Mouse (Mus musculus) kidney, adult 2 months (tissue): ENCODE measurements around the gene Sla2. TPM values are rescaled to one million over a fixed set of nuclear protein-coding genes. Genes with fewer than 3 reads are reported as not detected.
A peak's percentile ranks its signal among the peaks of the same experiment; 100 is the strongest.
"Not testable (repeated sequence)": the region's sequence is repeated elsewhere in the genome, so short reads cannot be mapped to it uniquely, and the experiment has no call there.

Experiments used
- DNase-seq: peaks from one replicate; pipeline ENCODE4 v3.0.0; 2021
- H3K27ac ChIP-seq: fragments of 200-500 bp; 2 replicates; pipeline ENCODE4 v1.5.1; 2012; ENCODE audit warnings: low read depth, low read length, control low read depth, inconsistent platforms; ENCODE audit not compliant: insufficient read depth
- H3K27me3 ChIP-seq: fragments of 200-500 bp; replicated peaks from 2 replicates; pipeline ENCODE4 v1.6.1; 2012; ENCODE audit warnings: mild to moderate bottlenecking, moderate library complexity, low read length, inconsistent platforms; ENCODE audit not compliant: control insufficient read depth, insufficient read depth
- H3K36me3 ChIP-seq: fragments of 200-500 bp; 2 replicates; pipeline ENCODE4 v1.6.1; 2012; ENCODE audit warnings: mild to moderate bottlenecking, moderate library complexity, low read length, inconsistent platforms; ENCODE audit not compliant: control insufficient read depth, insufficient read depth
- H3K4me1 ChIP-seq: fragments of 200-500 bp; 2 replicates; pipeline ENCODE4 v1.6.1; 2011; ENCODE audit warnings: low read length; ENCODE audit not compliant: control insufficient read depth, insufficient read depth
- H3K4me3 ChIP-seq: fragments of 200-500 bp; 2 replicates; pipeline ENCODE4 v1.5.1; 2011; ENCODE audit warnings: mild to moderate bottlenecking, low read depth, low read length, control low read depth; ENCODE audit not compliant: insufficient read depth
- CTCF ChIP-seq: fragments of 200-500 bp; conservative IDR thresholded peaks from 2 replicates; pipeline ENCODE4 v1.5.1; 2011; ENCODE audit warnings: low read depth, mild to moderate bottlenecking, control low read depth, low read length, moderate library complexity, mixed read lengths; ENCODE audit not compliant: insufficient read depth, insufficient read length
- POLR2A ChIP-seq: fragments of 200-500 bp; IDR thresholded peaks from one replicate; pipeline ENCODE4 v1.6.1; 2011; ENCODE audit warnings: low read depth, low read length, control low read depth
- WGBS: fragments of 180-500 bp; shearing (Covaris S2); methylation state at CpG from one replicate; pipeline ENCODE4 v1.1.7; 2018; 5-methylcytosine and 5-hydroxymethylcytosine counted together
- polyA plus RNA-seq: library from polyadenylated mRNA; depleted of rRNA; stranded (reverse); fragments of >200 nt; gene quantifications from 2 replicates; pipeline ENCODE4 v1.2.3, GENCODE M21; 2012; rRNA removed

Gene Sla2
- polyA plus RNA-seq, 1 experiment: 0.67 TPM

- Histone ChIP-seq H3K4me1 (0 out of 2 replicates have a peak, but pooled peaks cover 6% of the 10 kb centered on the region), H3K4me3 (peak overlapping the region; percentile 61), H3K36me3 (no peaks in the 10 kb centered on the region), H3K27ac (no peak overlapping the region), H3K27me3 (no peaks in the 10 kb centered on the region)
- DNase-seq: peak; percentile 9
- under 1% methylated on average over 74 of the region's 79 CpGs for WGBS
- no peak for TF ChIP-seq CTCF
- no peak for TF ChIP-seq POLR2A
Measured at GRCm38 (mm10) chr2:156840301-156841027, 46.5 kb downstream of the Sla2 start.

- 0 out of 2 replicates have a peak, but pooled peaks cover 6% of the 10 kb centered on the region for H3K4me1 ChIP-seq
- no peaks in the 10 kb centered on the region for H3K27me3 ChIP-seq
- no peak within 1 kb of the TSS for H3K27ac ChIP-seq
- H3K4me3 ChIP-seq: peak within 1 kb of the TSS; percentile 61
- no peak for TF ChIP-seq POLR2A
- TF ChIP-seq CTCF: no peak
- no peaks in the 10 kb centered on the region for H3K36me3 ChIP-seq
- peak; percentile 66 for DNase-seq
- 13% methylated on average over 61 of the region's 61 CpGs for WGBS
Measured at GRCm38 (mm10) chr2:156839319-156840191, 47.4 kb downstream of the Sla2 start, which contains the start of gene Tgif2. Gene Tgif2 (plus strand): TSS chr2:156840007.

DNA sequence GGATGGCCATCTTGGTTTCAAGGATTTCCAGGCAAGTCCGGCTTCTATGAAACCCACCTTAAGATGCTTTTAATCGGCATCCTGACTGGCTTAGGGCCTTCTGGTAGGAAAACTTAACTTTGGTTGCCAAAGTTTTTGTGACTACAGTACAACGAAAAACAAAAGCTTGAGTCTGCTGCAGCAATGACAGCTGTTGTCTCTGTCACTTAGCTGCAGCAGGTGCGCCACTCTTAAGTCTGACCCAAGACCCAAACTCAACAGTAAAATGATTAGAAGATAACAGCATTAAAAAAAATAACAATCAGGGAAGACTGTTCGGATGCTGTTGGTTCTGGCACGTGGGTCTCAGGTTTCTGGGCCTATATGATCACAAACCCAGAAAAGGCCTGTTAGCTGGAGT is 48.2 kb downstream of the Sla2 start:
- TF ChIP-seq POLR2A (no peak), CTCF (no peak)
- Histone ChIP-seq H3K4me3 (no peak overlapping the region), H3K4me1 (0 out of 2 replicates have a peak, but pooled peaks cover 6% of the 10 kb centered on the region), H3K27me3 (no peaks in the 10 kb centered on the region), H3K27ac (no peak overlapping the region), H3K36me3 (no peaks in the 10 kb centered on the region)
- 79% methylated on average over 6 of the region's 6 CpGs for WGBS
- no peak for DNase-seq

GRCm38 (mm10) chr2:156834336-156834735 is 52.7 kb downstream of the Sla2 start:
- no peak overlapping the region for H3K27ac ChIP-seq
- no peak overlapping the region for H3K4me3 ChIP-seq
- TF ChIP-seq POLR2A (no peak), CTCF (no peak)
- H3K36me3 ChIP-seq: no peaks in the 10 kb centered on the region
- no peak for DNase-seq
- WGBS: 96% methylated on average over 11 of the region's 11 CpGs
- H3K4me1 ChIP-seq: no peaks in the 10 kb centered on the region
- H3K27me3 ChIP-seq: no peaks in the 10 kb centered on the region

GRCm38 (mm10) chr2:156825128-156825527 is 61.9 kb downstream of the Sla2 start:
- not testable (repeated sequence) for H3K36me3 ChIP-seq, DNase-seq, H3K4me1 ChIP-seq, H3K27me3 ChIP-seq, H3K4me3 ChIP-seq, H3K27ac ChIP-seq
- 86% methylated on average over 6 of the region's 6 CpGs for WGBS

Other genes with a start within 250 kb of the Sla2 start
- 155 and 157 TPM in 2 replicates for gene Myl9, start 111.8 kb downstream of the Sla2 start, polyA plus RNA-seq
- gene Tgif2, start 47.2 kb downstream of the Sla2 start, polyA plus RNA-seq: 3.8 and 4.6 TPM in 2 replicates
- 1.1 and 1.2 TPM in 2 replicates for gene 4930518I15Rik, start 29.2 kb downstream of the Sla2 start, polyA plus RNA-seq
- gene Rab5if, start 24.1 kb downstream of the Sla2 start, polyA plus RNA-seq: 127 and 129 TPM in 2 replicates
- gene Ndrg3, start 104.9 kb upstream of the Sla2 start, polyA plus RNA-seq: 97.8 and 102 TPM in 2 replicates
- gene Dsn1, start 120.0 kb upstream of the Sla2 start, polyA plus RNA-seq: 2.0 and 2.4 TPM in 2 replicates
- gene Soga1, start 192.1 kb upstream of the Sla2 start, polyA plus RNA-seq: 5.3 and 5.4 TPM in 2 replicates
- gene Tldc2, start 199.9 kb upstream of the Sla2 start, polyA plus RNA-seq: 11.3 and 12.2 TPM in 2 replicates
- gene Samhd1, start 248.1 kb upstream of the Sla2 start, polyA plus RNA-seq: 16.4 and 23.5 TPM in 2 replicates